Mouse (Mus musculus): Measurements from ENCODE around the gene Trappc6a. TPM values are rescaled to one million over a fixed set of nuclear protein-coding genes. Genes with fewer than 3 reads are reported as not detected.
A peak's percentile ranks its signal among the peaks of the same experiment; 100 is the strongest.

The Trappc6a gene
- polyA plus RNA-seq, 1 experiment from 2014 or later = 38.8 TPM

GRCm38 (mm10) chr7:19551634-19552033 is 43.4 kb downstream of the Trappc6a start:
- Histone ChIP-seq H3K4me3 (replicated peaks; ENCODE audit: low read length) (no peak overlapping the region), H3K9me3 (ENCODE audit: control insufficient read depth, low read length) (no peaks in the 10 kb centered on the region), H3K4me1 (replicated peaks; ENCODE audit: control insufficient read depth, insufficient read depth, low read length) (no peaks in the 10 kb centered on the region), H3K27me3 (ENCODE audit: control insufficient read depth, insufficient read depth, low read length) (no peaks in the 10 kb centered on the region), H3K9ac (no peak overlapping the region), H3K27ac (no peak overlapping the region), H3K36me3 (replicated peaks; ENCODE audit: control insufficient read depth, insufficient read depth) (peaks cover 22% of the 10 kb centered on the region; the same call in 1 of the 2 replicates), H3K4me2 (replicated peaks) (no peak overlapping the region)
- no peak for ATAC-seq (ENCODE audit: low FRiP score)
- DNase-seq (ENCODE audit: low spot score) = no peak
- WGBS = 86% methylated on average over 5 of the region's 5 CpGs

- H3K27me3 ChIP-seq (ENCODE audit: control insufficient read depth, insufficient read depth, low read length) = no peaks in the 10 kb centered on the region
- 47% methylated on average over 2 of the region's 2 CpGs for whole genome bisulfite sequencing
Observed at GRCm38 (mm10) chr7:19552443-19552842, 44.2 kb downstream of the Trappc6a start.

GRCm38 (mm10) chr7:19554168-19554567 is 46.0 kb downstream of the Trappc6a start:
- Histone ChIP-seq H3K4me2 (replicated peaks) (no peak overlapping the region), H3K27me3 (ENCODE audit: control insufficient read depth, insufficient read depth, low read length) (no peaks in the 10 kb centered on the region), H3K9ac (0 out of 2 replicates have a peak overlapping the region, but pooled peaks have one; percentile 1), H3K27ac (no peak overlapping the region), H3K36me3 (replicated peaks; ENCODE audit: control insufficient read depth, insufficient read depth) (peaks cover 22% of the 10 kb centered on the region; the same call in 1 of the 2 replicates), H3K9me3 (ENCODE audit: control insufficient read depth, low read length) (no peaks in the 10 kb centered on the region), H3K4me1 (replicated peaks; ENCODE audit: control insufficient read depth, insufficient read depth, low read length) (peaks cover 7% of the 10 kb centered on the region), H3K4me3 (replicated peaks; ENCODE audit: low read length) (no peak overlapping the region)
- DNase-seq (ENCODE audit: low spot score) = no peak
- ATAC-seq (ENCODE audit: low FRiP score) = no peak
- WGBS = 87% methylated on average over 1 of the region's 1 CpGs

More at GRCm38 (mm10) chr7:19552443-19552842, 44.2 kb downstream of the Trappc6a start:
- no peaks in the 10 kb centered on the region for H3K4me1 ChIP-seq (replicated peaks; ENCODE audit: control insufficient read depth, insufficient read depth, low read length)
- peaks cover 22% of the 10 kb centered on the region; the same call in 1 of the 2 replicates for H3K36me3 ChIP-seq (replicated peaks; ENCODE audit: control insufficient read depth, insufficient read depth)
- DNase-seq (ENCODE audit: low spot score) (no peak), ATAC-seq (ENCODE audit: low FRiP score) (no peak)
- H3K9me3 ChIP-seq (ENCODE audit: control insufficient read depth, low read length) = no peaks in the 10 kb centered on the region
- no peak overlapping the region for H3K27ac ChIP-seq
- H3K9ac ChIP-seq = no peak overlapping the region
- H3K4me3 ChIP-seq (replicated peaks; ENCODE audit: low read length) = no peak overlapping the region
- H3K4me2 ChIP-seq (replicated peaks) = no peak overlapping the region

GRCm38 (mm10) chr7:19557086-19557485 is 48.9 kb downstream of the Trappc6a start:
- no peaks in the 10 kb centered on the region for H3K9me3 ChIP-seq (ENCODE audit: control insufficient read depth, low read length)
- H3K27me3 ChIP-seq (ENCODE audit: control insufficient read depth, insufficient read depth, low read length) = no peaks in the 10 kb centered on the region
- DNase-seq (ENCODE audit: low spot score) (no peak), ATAC-seq (ENCODE audit: low FRiP score) (no peak)
- 96% methylated on average over 2 of the region's 2 CpGs for WGBS
- H3K9ac ChIP-seq = no peak overlapping the region
- no peak overlapping the region for H3K4me3 ChIP-seq (replicated peaks; ENCODE audit: low read length)
- no peak overlapping the region for H3K4me2 ChIP-seq (replicated peaks)
- no peak overlapping the region for H3K27ac ChIP-seq
- H3K4me1 ChIP-seq (replicated peaks; ENCODE audit: control insufficient read depth, insufficient read depth, low read length) = peaks cover 29% of the 10 kb centered on the region
- H3K36me3 ChIP-seq (replicated peaks; ENCODE audit: control insufficient read depth, insufficient read depth) = peaks cover 22% of the 10 kb centered on the region; the same call in 1 of the 2 replicates

GRCm38 (mm10) chr7:19557982-19558900 is 50.0 kb downstream of the Trappc6a start:
- no peaks in the 10 kb centered on the region for H3K9me3 ChIP-seq (ENCODE audit: control insufficient read depth, low read length)
- ATAC-seq (ENCODE audit: low FRiP score) (no peak), DNase-seq (ENCODE audit: low spot score) (no peak)
- H3K27ac ChIP-seq = no peak overlapping the region
- peaks cover 33% of the 10 kb centered on the region for H3K4me1 ChIP-seq (replicated peaks; ENCODE audit: control insufficient read depth, insufficient read depth, low read length)
- H3K27me3 ChIP-seq (ENCODE audit: control insufficient read depth, insufficient read depth, low read length) = no peaks in the 10 kb centered on the region
- H3K4me3 ChIP-seq (replicated peaks; ENCODE audit: low read length) = 0 out of 2 replicates have a peak overlapping the region, but pooled peaks have one; percentile 5
- H3K4me2 ChIP-seq (replicated peaks) = peak overlapping the region; percentile 97
- WGBS = 96% methylated on average over 6 of the region's 6 CpGs
- H3K9ac ChIP-seq = peak overlapping the region; percentile 8; the same call in 1 of the 2 replicates
- 0 out of 2 replicates have a peak, but pooled peaks cover 14% of the 10 kb centered on the region for H3K36me3 ChIP-seq (replicated peaks; ENCODE audit: control insufficient read depth, insufficient read depth)

GRCm38 (mm10) chr7:19558965-19559364 is 50.8 kb downstream of the Trappc6a start:
- Histone ChIP-seq H3K9me3 (ENCODE audit: control insufficient read depth, low read length) (no peaks in the 10 kb centered on the region), H3K27me3 (ENCODE audit: control insufficient read depth, insufficient read depth, low read length) (no peaks in the 10 kb centered on the region), H3K4me3 (replicated peaks; ENCODE audit: low read length) (0 out of 2 replicates have a peak overlapping the region, but pooled peaks have one; percentile 5), H3K9ac (peak overlapping the region; percentile 8; the same call in 1 of the 2 replicates), H3K36me3 (replicated peaks; ENCODE audit: control insufficient read depth, insufficient read depth) (peaks cover 12% of the 10 kb centered on the region; the same call in 1 of the 2 replicates), H3K4me2 (replicated peaks) (peak overlapping the region; percentile 97), H3K27ac (no peak overlapping the region), H3K4me1 (replicated peaks; ENCODE audit: control insufficient read depth, insufficient read depth, low read length) (peaks cover 36% of the 10 kb centered on the region)
- ATAC-seq (ENCODE audit: low FRiP score) (no peak), DNase-seq (ENCODE audit: low spot score) (peak; percentile 47)
- WGBS = 30% methylated on average over 2 of the region's 2 CpGs

GRCm38 (mm10) chr7:19560491-19561260 is 52.5 kb downstream of the Trappc6a start:
- no peak for DNase-seq (ENCODE audit: low spot score)
- 32% methylated on average over 11 of the region's 11 CpGs for WGBS
- Histone ChIP-seq H3K4me3 (replicated peaks; ENCODE audit: low read length) (peak overlapping the region; percentile 99), H3K9me3 (ENCODE audit: control insufficient read depth, low read length) (no peaks in the 10 kb centered on the region), H3K4me1 (replicated peaks; ENCODE audit: control insufficient read depth, insufficient read depth, low read length) (peaks cover 36% of the 10 kb centered on the region), H3K27me3 (ENCODE audit: control insufficient read depth, insufficient read depth, low read length) (no peaks in the 10 kb centered on the region), H3K4me2 (replicated peaks) (peak overlapping the region; percentile 97), H3K27ac (peak overlapping the region; percentile 98; the same call in 1 of the 2 replicates), H3K9ac (peak overlapping the region; percentile 96), H3K36me3 (replicated peaks; ENCODE audit: control insufficient read depth, insufficient read depth) (peaks cover 19% of the 10 kb centered on the region)
- no peak for ATAC-seq (ENCODE audit: low FRiP score)

- H3K27me3 ChIP-seq (ENCODE audit: control insufficient read depth, insufficient read depth, low read length) = no peaks in the 10 kb centered on the region
- WGBS = 1% methylated on average over 11 of the region's 11 CpGs
- peaks cover 36% of the 10 kb centered on the region for H3K4me1 ChIP-seq (replicated peaks; ENCODE audit: control insufficient read depth, insufficient read depth, low read length)
- H3K4me2 ChIP-seq (replicated peaks) = peak overlapping the region; percentile 97
- H3K36me3 ChIP-seq (replicated peaks; ENCODE audit: control insufficient read depth, insufficient read depth) = peaks cover 17% of the 10 kb centered on the region
- peak overlapping the region; percentile 99 for H3K4me3 ChIP-seq (replicated peaks; ENCODE audit: low read length)
- ATAC-seq (ENCODE audit: low FRiP score) (no peak), DNase-seq (ENCODE audit: low spot score) (no peak)
- no peaks in the 10 kb centered on the region for H3K9me3 ChIP-seq (ENCODE audit: control insufficient read depth, low read length)
- H3K9ac ChIP-seq = peak overlapping the region; percentile 96
- H3K27ac ChIP-seq = peak overlapping the region; percentile 98
Observed at GRCm38 (mm10) chr7:19561431-19561764, 53.2 kb downstream of the Trappc6a start.
